Mouse (Mus musculus) thymus, adult 2 months (tissue): ENCODE measurements around the gene Rasa3.

ENCODE experiments used
- CTCF ChIP-seq: fragments of 200-500 bp; IDR thresholded peaks from 2 replicates; pipeline ENCODE4 v1.5.1; 2012; ENCODE audit warnings: mild to moderate bottlenecking, control low read depth, low read length, moderate library complexity, borderline replicate concordance; ENCODE audit not compliant: control insufficient read depth, poor library complexity, insufficient read depth; ENCODE audit errors: extremely low read depth
- POLR2A ChIP-seq: fragments of 200-500 bp; IDR thresholded peaks from 2 replicates; pipeline ENCODE4 v1.6.1; 2012; ENCODE audit warnings: mild to moderate bottlenecking, low read length, control low read depth, moderate library complexity; ENCODE audit not compliant: control insufficient read depth, poor library complexity, insufficient read depth; ENCODE audit errors: extremely low read depth

DNA sequence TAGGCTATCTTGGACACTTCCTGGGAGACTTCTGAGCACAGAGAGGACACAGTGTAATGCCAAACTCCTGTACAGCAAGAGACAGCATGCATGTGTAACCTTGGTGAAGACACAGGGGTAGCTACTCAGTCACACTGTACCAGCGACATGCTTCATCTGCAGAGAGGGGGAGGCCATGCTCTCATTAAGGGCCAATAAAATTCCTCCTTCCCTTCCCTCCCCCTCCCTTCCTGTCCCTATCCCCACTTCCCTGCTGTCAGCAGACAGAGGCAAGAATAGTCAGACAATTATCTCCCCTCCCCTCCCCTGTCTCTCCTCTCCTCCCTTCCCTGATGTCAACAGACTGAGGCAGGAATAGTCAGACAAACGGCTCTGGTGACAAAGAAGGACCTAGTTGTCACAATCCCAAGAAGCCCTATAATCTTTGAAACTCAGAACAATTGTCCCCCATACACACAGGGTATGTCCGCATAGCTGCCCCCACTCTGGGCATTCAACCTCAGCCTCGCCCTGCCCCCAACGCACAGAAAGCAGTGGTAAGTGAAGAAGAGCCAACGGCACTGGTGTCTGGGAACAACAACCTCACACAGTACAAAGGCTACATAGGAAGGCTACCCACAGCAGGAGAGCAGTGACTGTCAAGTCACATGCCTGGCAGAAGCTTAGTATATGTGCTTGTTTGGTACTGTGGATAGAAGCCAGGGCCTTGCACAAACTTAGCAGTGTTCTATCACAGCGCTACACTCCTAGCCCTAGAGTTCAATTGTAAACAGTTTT lies 28.8 kb downstream of the Rasa3 start:
- TF ChIP-seq CTCF: no peak
- TF ChIP-seq POLR2A: no peak
